Mouse (Mus musculus): ENCODE results near the gene Camk2n2.
"Not testable (repeated sequence)": the region's sequence is repeated elsewhere in the genome, so short reads cannot be mapped to it uniquely, and the experiment has no call there.

Gene Camk2n2

DNA sequence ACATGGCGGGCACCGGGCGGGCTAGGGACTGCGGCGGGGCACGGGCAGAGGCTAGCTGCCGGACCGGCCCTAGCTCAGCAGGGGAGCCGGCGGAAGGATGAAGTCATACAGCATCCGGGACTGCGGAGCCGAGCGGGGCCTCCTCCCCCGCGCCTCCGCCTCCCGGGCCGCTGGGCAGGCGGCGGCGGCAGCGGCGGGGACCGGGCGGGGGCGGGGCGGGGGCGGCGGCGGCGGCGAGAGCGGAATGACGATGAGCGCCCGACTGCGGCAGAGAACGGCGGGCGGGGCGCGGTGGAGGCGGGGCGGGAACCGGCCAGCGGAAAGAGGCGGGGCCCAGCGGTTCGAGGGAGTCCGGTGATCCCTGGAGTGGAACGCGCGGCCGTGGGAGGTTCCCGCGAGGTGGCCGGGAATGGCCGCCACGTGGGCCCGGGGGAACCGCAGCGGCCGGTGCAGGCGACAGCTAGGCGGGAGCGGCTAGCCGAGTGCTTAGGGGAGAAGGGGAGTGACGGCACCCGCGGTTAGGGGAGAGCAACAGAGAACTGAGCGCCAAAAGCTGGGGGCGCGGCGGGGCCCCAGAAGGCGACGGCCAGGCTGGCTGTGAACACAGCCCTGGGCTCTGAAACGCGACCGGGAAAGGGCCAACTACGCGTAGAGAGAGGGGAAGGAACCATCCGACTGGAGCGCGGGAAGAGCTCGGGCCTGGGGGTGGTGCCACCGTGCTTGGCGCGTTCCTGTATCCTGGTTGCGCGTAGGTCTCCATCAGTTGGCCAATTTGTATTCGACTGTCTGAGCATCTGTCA is at the start of gene Camk2n2:
Gene Camk2n2 (minus strand): TSS at position 97 of the 800 bp plus-strand sequence.
- DNase-seq (ENCODE audit: low spot score in 2 of 2), result peak; percentile 54 to 55

DNA sequence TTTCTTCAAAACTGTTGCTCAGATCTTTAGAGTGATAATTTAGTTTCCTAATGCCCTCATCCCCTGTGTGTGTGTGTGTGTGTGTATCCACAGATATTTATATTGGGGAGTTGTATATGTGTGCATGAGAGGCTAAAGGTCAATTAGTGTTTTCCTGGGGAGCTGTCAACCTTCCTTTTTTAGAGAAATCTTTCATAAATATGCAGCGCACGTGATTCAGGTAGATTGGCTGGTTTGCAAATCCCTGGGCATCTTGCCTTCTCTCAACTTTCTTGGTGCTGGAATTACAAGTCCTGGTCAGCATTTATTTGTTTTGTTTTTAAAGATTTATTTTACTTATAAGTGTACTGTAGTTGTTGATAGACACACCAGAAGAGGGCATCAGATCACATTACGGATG is 49.2 kb upstream of the Camk2n2 start:
- no peak for DNase-seq (ENCODE audit: low spot score in 2 of 2)

DNA sequence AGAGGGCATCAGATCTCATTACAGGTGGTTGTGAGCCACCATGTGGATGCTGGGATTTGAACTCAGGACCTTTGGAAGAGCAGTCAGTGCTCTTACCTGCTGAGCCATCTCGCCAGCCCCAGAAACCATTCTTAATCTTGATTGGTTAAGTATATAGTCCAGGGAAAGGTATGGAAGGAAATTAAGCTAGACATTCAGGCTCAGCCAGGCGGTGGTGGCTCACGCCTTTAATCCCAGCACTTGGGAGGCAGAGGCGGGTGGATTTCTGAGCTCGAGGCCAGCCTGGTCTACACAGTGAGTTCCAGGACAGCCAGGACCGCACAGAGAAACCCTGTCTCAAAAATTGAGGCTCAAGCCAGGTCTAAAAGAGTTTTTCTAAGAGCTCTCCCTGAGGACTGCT is 46.9 kb upstream of the Camk2n2 start, which contains the start of gene Eif4g1:
Gene Eif4g1 (plus strand): TSS at position 301 of the 400 bp plus-strand sequence.
- not testable (repeated sequence) for DNase-seq (ENCODE audit: low spot score in 2 of 2)

DNA sequence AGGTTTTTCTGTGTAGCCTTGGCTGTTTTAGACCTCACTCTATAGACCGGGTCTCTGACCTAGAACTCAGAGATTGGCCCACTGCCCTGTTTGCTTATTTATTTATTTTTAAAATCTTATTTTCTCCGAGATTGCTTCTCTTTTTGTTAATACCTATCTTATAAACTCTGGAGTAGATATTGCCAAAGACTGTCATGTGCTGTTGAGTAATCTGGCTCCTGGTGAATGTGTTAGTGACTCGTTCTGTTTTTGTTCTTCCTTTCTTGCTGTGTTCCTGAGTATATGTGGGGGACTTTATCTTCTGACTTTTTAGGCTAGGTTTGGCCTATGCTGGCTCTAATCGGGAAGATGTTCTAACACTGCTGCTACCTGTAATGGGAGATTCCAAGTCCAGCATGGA is 36.6 kb upstream of the Camk2n2 start:
- DNase-seq (ENCODE audit: low spot score in 2 of 2), result no peak

DNA sequence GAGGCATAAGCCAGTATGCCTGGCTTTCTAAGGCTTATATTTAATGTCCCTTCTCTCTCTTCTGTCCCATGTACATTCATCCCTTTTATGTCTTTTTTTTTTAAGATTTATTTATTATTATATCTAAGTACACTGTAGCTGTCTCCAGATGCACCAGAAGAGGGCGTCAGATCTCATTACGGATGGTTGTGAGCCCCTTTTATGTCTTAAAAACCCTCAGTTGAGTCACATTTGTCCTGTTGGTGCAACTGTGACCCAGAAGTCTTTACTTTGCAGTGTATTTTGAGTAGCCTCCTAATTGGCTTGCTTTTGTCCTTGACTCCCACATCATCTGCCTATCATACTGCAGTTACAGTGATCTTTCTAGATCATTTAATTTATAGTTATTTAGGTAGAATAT is 32.2 kb upstream of the Camk2n2 start:
- DNase-seq (ENCODE audit: low spot score in 2 of 2), result no peak

DNA sequence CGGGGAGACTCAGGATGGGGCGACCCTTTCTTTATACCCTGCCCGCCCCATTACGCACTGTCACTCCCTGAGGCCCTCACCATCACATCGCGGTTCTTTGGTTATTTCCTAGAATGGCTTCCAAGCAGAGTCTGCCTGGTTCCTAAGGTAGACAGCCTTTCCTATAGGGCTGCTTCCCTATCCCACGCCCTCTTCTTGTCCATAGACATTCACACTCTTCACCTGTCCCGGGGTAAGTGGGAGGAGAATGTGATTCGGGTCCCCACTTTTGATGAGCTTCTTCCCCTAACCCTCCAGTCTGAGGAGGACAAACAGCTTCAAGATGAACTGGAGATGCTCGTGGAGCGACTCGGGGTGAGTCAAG is 30.8 kb upstream of the Camk2n2 start:
- no peak for DNase-seq (ENCODE audit: low spot score in 2 of 2)

DNA sequence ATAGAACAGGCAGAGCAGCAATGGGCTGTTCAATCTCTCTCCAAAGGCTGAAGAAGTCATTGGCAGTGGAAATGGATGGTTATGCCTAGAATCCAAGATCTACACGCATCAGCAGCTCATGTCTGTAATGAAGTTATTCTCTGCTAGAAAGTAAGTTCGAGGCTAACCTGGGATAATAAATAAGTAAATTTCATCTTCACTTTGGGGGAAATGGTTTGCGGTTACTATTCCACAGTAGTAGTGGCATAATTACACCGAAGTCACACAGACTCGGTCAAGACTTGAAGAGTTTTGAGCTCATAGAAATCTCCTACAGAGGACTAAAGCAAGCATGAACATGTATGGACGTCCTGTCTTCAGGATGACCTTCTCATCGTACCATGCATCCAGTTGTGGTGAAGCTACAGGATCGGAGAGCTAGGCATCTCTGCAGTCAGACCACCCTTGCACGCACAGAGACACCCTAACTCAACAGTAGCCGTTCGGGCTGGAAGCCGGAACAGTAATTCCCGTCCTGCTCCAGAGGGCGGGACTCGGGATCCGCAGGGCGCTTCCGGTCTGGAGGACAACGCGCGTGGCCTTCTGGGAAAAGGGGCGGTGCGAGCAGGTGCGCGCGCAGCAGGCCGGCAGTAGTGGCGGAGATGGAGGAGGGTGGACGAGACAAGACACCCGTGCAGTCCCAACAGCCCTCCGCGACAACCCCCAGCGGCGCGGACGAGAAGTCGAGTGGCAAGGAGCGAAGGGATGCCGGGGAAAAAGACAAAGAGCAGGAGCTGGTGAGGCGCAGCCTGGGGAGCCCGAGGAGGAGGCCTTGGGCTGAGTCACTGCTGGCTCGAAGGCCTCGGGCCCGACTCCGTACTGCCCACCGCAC is 30.2 kb upstream of the Camk2n2 start, which contains the start of gene Psmd2:
Gene Psmd2 (plus strand): TSS at position 577 of the 871 bp plus-strand sequence.
- peak; percentile 96 to 97 for DNase-seq (ENCODE audit: low spot score in 2 of 2)

DNA sequence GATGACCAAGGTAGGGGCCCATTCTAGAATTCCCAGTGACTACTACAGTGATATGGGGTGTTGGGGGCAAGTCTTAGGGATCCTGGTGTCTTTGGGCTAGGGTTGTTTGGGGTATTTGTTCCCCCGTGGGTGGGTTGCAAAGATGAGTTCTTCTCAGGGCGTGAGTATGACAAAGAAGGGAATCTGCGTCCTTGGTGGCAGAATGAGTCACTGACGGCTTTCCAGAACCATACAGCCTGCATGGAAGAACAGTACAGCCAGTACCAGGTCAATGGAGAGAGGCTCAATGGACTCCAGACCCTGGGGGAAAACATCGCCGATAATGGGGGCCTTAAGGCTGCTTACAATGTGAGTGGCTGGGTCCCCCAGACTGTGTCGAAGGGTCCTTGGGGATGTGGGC is 22.8 kb upstream of the Camk2n2 start:
- DNase-seq (ENCODE audit: low spot score in 2 of 2), result no peak

DNA sequence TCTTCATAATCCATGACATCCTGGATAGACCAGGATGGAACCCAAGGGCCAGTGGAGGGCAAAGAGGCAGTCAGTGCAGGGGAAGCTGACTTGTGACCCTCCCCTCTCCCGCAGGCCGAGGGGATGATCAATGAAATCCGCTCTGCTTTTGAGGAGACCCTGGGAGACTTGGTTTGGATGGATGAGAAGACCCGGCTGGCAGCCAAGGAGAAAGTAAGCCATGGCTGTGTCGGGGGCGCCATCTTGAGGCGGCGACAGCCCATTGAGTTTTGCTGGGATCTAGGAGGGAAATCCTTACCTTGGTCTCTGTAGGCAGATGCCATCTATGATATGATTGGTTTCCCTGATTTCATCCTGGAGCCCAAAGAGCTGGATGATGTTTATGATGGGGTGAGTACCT is 21.1 kb upstream of the Camk2n2 start:
- peak; percentile 28 to 46 for DNase-seq (ENCODE audit: low spot score in 2 of 2)

DNA sequence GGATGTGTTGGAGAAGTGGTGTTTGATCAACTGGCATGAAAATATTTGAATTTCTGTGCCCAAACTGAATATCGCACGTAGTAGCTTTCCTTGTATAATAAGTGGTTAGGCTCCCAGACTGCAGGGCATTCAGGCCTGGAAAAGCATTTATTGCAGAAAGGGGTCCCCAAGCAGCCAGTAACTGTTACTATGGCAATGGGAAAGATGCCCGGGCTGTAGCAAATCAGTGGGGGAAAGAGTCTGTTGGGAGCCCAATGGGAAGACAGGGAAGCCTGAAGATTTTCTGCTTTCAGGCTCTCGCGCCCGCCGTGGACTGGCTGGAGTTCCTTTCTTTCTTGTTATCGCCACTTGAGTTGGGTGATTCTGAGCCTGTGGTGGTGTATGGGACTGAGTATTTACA is 17.3 kb upstream of the Camk2n2 start:
- DNase-seq (ENCODE audit: low spot score in 2 of 2), result no peak

DNA sequence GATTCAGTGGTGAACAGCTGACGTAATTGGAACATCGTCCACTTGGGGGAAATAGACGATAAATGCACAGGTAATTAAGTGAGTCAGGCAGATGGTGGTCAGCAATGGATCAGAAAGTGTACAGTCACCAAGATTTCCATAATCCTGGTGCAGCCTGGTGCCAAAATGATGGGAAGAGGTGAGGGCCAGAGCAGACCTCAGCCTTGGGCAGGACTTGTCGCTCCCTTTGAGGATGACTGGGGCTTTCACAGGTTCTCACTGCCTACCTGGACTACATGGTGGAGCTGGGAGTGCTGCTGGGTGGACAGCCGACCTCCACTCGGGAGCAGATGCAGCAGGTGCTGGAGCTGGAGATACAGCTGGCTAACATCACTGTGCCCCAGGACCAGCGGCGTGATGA is 16.3 kb upstream of the Camk2n2 start:
- DNase-seq (ENCODE audit: low spot score in 2 of 2), result no peak

DNA sequence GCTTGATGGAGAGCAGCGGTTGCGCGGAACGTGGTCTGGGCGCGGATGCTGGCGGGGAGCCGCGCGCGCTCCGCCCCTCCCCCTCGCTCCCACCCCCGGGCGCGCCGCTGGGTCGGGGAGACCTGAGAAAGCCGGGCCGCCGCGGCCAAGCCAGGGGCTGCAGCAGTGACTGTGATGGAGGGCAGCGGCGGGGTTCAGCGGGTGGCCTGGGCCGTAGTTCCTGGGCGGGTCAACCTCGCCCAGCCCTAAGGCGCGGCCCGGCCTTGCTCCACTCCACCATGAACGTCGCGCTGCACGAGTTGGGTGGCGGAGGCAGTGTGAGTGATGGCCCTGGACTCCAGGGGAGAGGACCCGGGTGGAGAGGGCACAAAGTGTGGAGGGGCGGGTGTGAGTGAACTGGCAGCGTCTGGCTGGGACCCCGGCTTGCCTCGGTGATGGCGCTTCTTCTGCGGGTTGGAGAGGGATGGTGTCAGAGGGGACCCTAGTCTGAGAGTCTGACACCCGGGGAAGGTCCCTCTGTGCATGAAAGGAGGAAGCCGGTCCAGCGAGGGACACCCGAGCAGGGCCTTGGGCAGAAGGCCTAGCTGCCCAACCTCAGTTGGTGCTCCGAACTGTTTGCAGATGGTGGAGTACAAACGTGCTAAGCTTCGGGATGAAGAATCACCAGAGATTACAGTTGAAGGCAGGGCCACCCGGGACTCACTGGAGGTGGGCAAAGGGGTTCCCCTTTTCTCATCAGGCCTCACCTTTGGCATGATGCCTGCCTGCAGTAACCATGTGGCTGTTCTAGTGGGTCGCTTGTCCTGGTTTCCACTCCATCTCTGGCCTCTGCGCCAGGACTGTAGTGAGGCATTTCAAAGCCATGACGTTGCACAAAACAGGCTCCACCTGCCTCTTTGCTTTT is 8.9 kb upstream of the Camk2n2 start, which contains the start of gene Ece2:
Gene Ece2 (plus strand): TSS at position 98 of the 904 bp plus-strand sequence.
- DNase-seq (ENCODE audit: low spot score in 2 of 2), result no peak

DNA sequence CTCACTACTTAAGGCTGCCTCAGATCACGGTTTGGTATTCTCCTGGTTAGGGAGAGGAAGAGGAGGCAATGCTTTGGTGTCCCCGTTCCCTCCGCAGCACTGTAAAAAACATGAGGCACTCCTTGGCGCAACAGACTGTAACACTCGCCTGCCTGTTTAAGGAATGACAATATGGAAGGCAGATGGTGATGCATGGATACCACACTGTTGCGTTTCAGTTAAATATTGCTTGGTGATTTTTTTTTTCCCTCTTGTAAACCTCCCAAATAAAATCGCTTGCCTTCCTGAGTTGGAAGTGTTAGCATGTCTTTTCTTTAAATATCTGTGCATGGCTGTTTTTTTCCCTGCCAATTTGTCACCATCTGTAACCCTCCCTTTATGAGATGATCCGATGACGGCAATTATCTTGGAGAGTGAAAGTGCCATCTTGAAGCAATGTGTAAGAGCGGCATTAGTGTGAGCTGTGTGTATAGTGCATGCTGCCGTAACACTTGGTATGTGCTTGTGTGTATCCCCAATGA is 7.8 kb upstream of the Camk2n2 start:
- DNase-seq (ENCODE audit: low spot score in 2 of 2), result no peak

DNA sequence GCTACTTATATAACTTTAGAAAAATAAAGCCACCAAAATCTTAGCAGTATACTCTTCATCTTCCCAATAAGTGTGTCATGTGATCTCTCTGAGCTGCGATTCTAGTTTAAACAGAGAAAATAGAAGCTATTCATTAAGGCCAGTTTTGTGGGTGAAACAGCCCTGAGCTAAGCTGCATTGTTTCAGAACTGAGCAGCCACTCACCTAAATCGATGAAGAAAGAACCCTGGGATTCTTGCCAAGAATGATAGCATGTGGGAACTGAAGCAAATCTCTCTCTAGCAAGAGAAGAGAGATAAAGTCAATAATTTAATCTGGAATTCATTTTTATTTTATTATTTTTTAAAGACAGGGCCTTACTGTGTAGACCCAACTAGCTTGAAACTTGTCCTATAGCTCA is 2.1 kb upstream of the Camk2n2 start:
- DNase-seq (ENCODE audit: low spot score in 2 of 2), result no peak

DNA sequence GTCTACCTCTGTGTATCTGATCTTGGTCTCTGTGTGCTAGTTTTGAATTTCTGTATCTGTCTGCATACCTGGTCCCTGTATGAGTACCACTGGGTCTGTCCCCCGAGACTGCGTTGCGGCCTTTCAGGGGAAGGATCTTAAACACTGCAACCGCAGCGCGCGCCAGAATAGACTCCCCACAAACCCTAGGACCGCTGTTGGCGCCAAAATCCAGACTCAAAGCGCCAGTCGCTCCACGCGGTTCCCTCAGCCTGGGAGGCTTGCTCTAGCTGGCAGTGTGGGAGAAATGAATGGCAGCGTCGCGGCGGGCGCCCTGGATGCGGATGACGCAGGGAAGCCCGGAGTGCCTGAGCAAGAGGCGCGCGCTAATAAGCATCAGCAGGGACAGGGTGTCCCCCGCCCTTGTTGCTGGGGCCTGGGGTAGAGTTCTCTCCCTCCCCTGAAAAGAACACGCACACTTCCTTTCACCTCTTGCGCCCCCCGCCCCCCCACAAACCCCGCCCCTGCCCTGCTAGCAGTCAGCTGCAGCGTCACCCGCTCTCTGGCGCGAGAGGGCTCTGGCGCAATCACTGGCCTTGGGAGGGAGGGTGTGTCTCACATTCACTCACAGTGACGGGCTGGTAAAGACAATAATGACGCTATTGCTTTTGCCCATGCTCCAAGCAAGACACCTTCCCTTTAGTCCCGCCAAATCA is 1.1 kb upstream of the Camk2n2 start:
- DNase-seq (ENCODE audit: low spot score in 2 of 2), result peak; percentile 39 to 64

DNA sequence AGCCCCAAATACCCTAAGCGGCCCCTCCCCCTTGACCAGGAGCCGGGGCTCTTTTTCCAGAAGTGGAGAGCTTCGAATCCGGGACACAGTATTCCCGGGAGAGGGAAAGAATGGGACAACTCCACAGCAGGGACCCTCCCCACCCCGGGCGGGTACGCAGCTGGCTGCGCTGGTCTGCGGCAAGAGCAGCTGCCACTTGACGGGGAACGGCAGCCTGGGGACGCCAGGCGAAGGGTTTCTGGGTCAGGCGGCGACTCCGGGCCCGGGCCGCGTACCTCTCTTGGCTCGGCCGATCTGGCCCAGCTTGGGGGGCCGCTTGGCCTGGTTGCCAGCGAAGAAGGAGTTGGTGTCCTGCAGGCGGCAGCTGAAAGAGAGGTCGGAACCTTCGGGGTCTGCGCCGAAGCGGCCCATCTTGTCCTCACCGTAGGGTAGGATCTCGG is 316 bp downstream of the Camk2n2 start:
- DNase-seq (ENCODE audit: low spot score in 2 of 2), result no peak

DNA sequence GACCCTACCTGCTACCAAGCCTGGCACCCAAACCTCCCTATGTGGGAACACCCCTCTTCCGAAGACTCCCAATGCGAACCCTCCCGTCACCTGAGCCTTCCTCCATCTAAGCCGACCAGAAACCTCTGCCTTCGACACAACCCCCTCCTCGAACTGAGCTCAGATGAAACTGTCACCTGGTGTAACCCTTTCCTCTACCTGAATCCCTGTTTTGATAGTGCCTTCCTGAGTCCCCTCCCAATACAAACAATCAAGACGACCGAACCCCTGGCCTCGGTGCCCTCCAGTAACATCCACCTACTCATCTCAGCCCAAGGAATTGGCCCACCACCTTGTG is 720 bp downstream of the Camk2n2 start:
- no peak for DNase-seq (ENCODE audit: low spot score in 2 of 2)

DNA sequence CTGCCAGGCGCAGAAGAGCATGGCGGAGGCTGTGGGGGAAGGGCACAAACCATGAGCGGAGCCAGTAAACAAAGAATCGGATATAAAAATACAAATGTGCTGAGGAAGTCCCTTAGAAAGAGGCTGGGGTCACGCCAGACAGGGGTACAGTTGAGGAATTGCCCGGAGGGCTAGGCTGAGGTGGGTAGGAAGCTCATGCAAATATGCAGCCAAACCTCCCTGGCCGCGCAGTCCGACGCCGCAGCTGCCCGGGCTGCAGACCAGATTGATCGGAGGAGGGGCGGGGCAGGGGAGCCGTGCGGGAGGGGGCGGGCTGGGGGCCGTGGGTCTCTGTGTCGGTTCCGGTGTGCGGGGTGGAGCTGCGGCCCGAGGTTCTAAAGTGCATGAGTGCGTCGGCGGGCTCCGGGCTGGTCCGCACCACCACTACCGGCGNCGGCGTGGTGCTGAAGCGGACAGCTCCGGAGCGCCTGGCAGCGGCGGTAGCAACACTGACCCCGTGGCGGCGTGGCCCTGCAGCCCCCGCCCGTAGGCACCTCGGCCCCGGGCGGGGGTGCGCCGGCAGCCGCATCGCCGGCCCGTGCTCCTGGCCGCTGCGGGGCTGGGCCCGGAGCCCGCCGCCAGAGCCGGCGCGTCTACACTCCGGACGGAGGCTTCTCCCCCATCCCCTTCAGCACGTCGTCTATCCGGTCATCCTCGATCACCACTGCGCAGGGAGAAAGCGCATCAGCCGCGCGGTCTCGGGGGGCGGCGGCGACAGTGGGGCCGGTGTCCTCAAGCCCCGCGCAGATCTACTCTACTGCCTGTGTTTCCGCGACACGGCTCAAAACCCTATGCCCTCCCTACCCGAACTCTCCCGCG is 1.3 kb downstream of the Camk2n2 start:
- peak in 1 of 2 experiments; percentile 13 for DNase-seq (ENCODE audit: low spot score in 2 of 2)

DNA sequence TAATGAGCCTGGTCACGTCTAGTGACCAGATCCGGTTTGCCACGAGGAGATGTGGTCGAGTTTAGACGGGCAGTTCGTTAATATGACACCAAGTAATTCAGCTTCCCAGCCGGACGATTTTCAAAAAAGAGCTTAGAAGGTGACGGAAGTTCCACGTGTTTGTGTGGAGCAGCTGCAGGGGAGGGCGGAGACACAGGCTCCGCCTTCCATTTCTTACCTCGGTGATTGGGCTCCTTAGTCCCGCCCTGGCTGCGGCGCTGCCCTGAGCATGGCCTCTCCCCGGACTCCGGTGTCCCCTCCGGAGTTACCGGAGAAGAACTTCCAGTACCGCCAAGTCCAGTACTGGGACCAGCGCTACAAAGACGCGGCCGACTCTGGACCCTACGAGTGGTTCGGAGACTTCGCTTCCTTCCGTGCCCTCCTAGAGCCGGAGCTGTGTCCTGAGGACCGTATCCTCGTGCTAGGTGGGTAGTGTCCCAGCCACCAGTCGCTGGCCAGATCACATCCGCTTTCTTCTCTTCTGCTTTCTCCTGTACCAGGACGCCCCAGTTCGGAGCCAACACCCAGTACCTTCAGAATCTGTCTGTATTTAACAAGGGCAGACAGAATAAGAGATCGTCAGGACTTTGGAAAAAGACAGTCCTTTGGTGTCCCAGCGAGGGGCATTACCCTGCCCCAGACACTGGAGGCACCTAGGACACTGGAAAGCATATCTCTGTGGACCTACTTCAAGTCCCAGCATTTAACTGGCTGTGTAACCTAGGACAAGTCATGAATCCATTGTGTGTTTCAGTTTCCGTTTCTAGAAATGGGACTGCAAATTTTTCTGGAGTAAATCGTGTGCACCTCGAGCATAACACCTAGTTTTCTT is 9.5 kb downstream of the Camk2n2 start, which contains the start of the genes Eef1akmt4, Gm49333 and Alg3:
Gene Eef1akmt4 (plus strand): TSS at position 237 of the 871 bp plus-strand sequence.
Gene Gm49333 (plus strand): TSS at position 254 of the 871 bp plus-strand sequence.
Gene Alg3 (minus strand): TSS at position 379 of the 871 bp plus-strand sequence.
- DNase-seq (ENCODE audit: low spot score in 2 of 2), result peak; percentile 90 to 91

Measured in heart, adult 9 months (tissue).